Mouse (Mus musculus) midbrain, embryonic 14.5 days (tissue): ENCODE results near the gene Mtf1. TPM values are rescaled to one million over a fixed set of nuclear protein-coding genes. Genes with fewer than 3 reads are reported as not detected.

Experiments
- ATAC-seq: fragments of 200-750 bp; cut with Nextera tagmentation; 2 replicates; pipeline ENCODE4 v1.8.0; 2017; ENCODE audit warnings: moderate number of reproducible peaks, moderate library complexity; ENCODE audit not compliant: low FRiP score, low TSS enrichment
- DNase-seq: peaks from one replicate; pipeline ENCODE4 v3.0.0-alpha.2; 2015
- H3K27ac ChIP-seq: fragments of 300-500 bp; sonication (generic); replicated peaks from 2 replicates; pipeline ENCODE4 v1.5.1; 2014; ENCODE audit warnings: mild to moderate bottlenecking, low read depth, low read length, moderate library complexity
- H3K27me3 ChIP-seq: fragments of 300-500 bp; sonication (generic); 2 replicates; pipeline ENCODE4 v1.6.1; 2014; ENCODE audit warnings: low read length, control low read depth, mixed read lengths; ENCODE audit not compliant: control insufficient read depth, insufficient read depth
- H3K36me3 ChIP-seq: fragments of 300-500 bp; sonication (generic); 2 replicates; pipeline ENCODE4 v1.6.1; 2014; ENCODE audit warnings: low read length, control low read depth; ENCODE audit not compliant: control insufficient read depth, insufficient read depth
- H3K4me1 ChIP-seq: fragments of 300-500 bp; sonication (generic); 2 replicates; pipeline ENCODE4 v1.6.1; 2014; ENCODE audit warnings: mild to moderate bottlenecking, antibody characterized with exemption, low read length, control low read depth; ENCODE audit not compliant: control insufficient read depth, insufficient read depth
- H3K4me2 ChIP-seq: fragments of 300-500 bp; sonication (generic); 2 replicates; pipeline ENCODE4 v1.6.1; 2014; ENCODE audit warnings: mild to moderate bottlenecking, low read length, moderate library complexity
- H3K4me3 ChIP-seq: fragments of 300-500 bp; sonication (generic); replicated peaks from 2 replicates; pipeline ENCODE4 v1.5.1; 2014; ENCODE audit warnings: low read depth, low read length
- H3K9ac ChIP-seq: fragments of 300-500 bp; sonication (generic); replicated peaks from 2 replicates; pipeline ENCODE4 v1.6.1; 2014; ENCODE audit warnings: mild to moderate bottlenecking, low read length, moderate library complexity
- H3K9me3 ChIP-seq: fragments of 300-500 bp; sonication (generic); 2 replicates; pipeline ENCODE4 v1.6.1; 2016; ENCODE audit warnings: low read length, control low read depth, mixed read lengths; ENCODE audit not compliant: control insufficient read depth
- WGBS: fragments of 180-500 bp; shearing (Covaris S2); extraction: QIAGEN DNeasy Blood & Tissue Kit; methylation state at CpG from one replicate; pipeline ENCODE4 v1.1.7; 2014; 5-methylcytosine and 5-hydroxymethylcytosine counted together
- polyA plus RNA-seq: library from polyadenylated mRNA; unstranded; fragments of >200 nt; fragmentation: Nextera tagmentation; extraction: Ambion mirVana; gene quantifications from 2 replicates; pipeline ENCODE4 v1.2.1, GENCODE M21; 2014

The Mtf1 gene
- 11.4 and 13.4 TPM in 2 replicates for polyA plus RNA-seq

GRCm38 (mm10) chr4:124801552-124802308 lies at the start of gene Mtf1:
Mtf1 (plus strand) TSS chr4:124802104.
- H3K4me3 ChIP-seq = peak within 1 kb of the TSS; percentile 88
- H3K4me2 ChIP-seq = peak within 1 kb of the TSS; percentile 90
- DNase-seq = peak; percentile 97
- peak within 1 kb of the TSS; percentile 94 for H3K27ac ChIP-seq
- no peaks in the 10 kb centered on the region for H3K27me3 ChIP-seq
- peaks cover 43% of the 10 kb centered on the region for H3K36me3 ChIP-seq
- H3K9ac ChIP-seq = peak within 1 kb of the TSS; percentile 86
- peaks cover 11% of the 10 kb centered on the region for H3K4me1 ChIP-seq
- ATAC-seq = peak; percentile 81
- no peaks in the 10 kb centered on the region for H3K9me3 ChIP-seq
- WGBS = 2% methylated on average over 21 of the region's 21 CpGs

GRCm38 (mm10) chr4:124752281-124753199 lies 49.4 kb upstream of the Mtf1 start:
- Histone ChIP-seq H3K9me3 (no peaks in the 10 kb centered on the region), H3K36me3 (peaks cover 13% of the 10 kb centered on the region; the same call in 1 of the 2 replicates), H3K4me1 (peaks cover 9% of the 10 kb centered on the region), H3K27me3 (no peaks in the 10 kb centered on the region), H3K4me2 (peak overlapping the region; percentile 98), H3K4me3 (peak overlapping the region; percentile 73), H3K9ac (peak overlapping the region; percentile 71), H3K27ac (no peak overlapping the region)
- ATAC-seq (no peak), DNase-seq (no peak)
- 15% methylated on average over 15 of the region's 15 CpGs for WGBS

- Histone ChIP-seq H3K27me3 (no peaks in the 10 kb centered on the region), H3K4me2 (no peak overlapping the region), H3K9me3 (no peaks in the 10 kb centered on the region), H3K4me1 (peaks cover 9% of the 10 kb centered on the region), H3K27ac (no peak overlapping the region), H3K36me3 (no peaks in the 10 kb centered on the region), H3K9ac (0 out of 2 replicates have a peak overlapping the region, but pooled peaks have one; percentile 6), H3K4me3 (no peak overlapping the region)
- no peak for ATAC-seq
- no peak for DNase-seq
- WGBS = 72% methylated on average over 7 of the region's 7 CpGs
These were observed 46.4 kb upstream of the Mtf1 start for GRCm38 (mm10) chr4:124755526-124755925.

GRCm38 (mm10) chr4:124759305-124759811 lies 42.5 kb upstream of the Mtf1 start:
- ATAC-seq (no peak), DNase-seq (no peak)
- Histone ChIP-seq H3K27me3 (no peaks in the 10 kb centered on the region), H3K4me2 (no peak overlapping the region), H3K9me3 (no peaks in the 10 kb centered on the region), H3K4me3 (no peak overlapping the region), H3K27ac (no peak overlapping the region), H3K36me3 (no peaks in the 10 kb centered on the region), H3K4me1 (no peaks in the 10 kb centered on the region), H3K9ac (no peak overlapping the region)
- 90% methylated on average over 7 of the region's 7 CpGs for WGBS

GRCm38 (mm10) chr4:124761201-124761600 lies 40.7 kb upstream of the Mtf1 start:
- H3K36me3 ChIP-seq = no peaks in the 10 kb centered on the region
- H3K9me3 ChIP-seq = no peaks in the 10 kb centered on the region
- ATAC-seq = no peak
- WGBS = 66% methylated on average over 1 of the region's 1 CpGs
- no peak for DNase-seq
- H3K4me1 ChIP-seq = no peaks in the 10 kb centered on the region
- H3K4me3 ChIP-seq = no peak overlapping the region
- no peak overlapping the region for H3K9ac ChIP-seq
- H3K4me2 ChIP-seq = no peak overlapping the region
- H3K27me3 ChIP-seq = no peaks in the 10 kb centered on the region
- no peak overlapping the region for H3K27ac ChIP-seq

- ATAC-seq = no peak
- no peaks in the 10 kb centered on the region for H3K9me3 ChIP-seq
- H3K4me2 ChIP-seq = no peak overlapping the region
- WGBS = 89% methylated on average over 6 of the region's 6 CpGs
- no peak overlapping the region for H3K9ac ChIP-seq
- no peaks in the 10 kb centered on the region for H3K4me1 ChIP-seq
- no peak for DNase-seq
- no peak overlapping the region for H3K27ac ChIP-seq
- H3K4me3 ChIP-seq = no peak overlapping the region
- H3K27me3 ChIP-seq = no peaks in the 10 kb centered on the region
- H3K36me3 ChIP-seq = no peaks in the 10 kb centered on the region
These were observed 38.9 kb upstream of the Mtf1 start for GRCm38 (mm10) chr4:124762858-124763452.

GRCm38 (mm10) chr4:124765802-124766565 lies 35.9 kb upstream of the Mtf1 start:
- no peak overlapping the region for H3K4me3 ChIP-seq
- H3K27ac ChIP-seq = no peak overlapping the region
- H3K27me3 ChIP-seq = no peaks in the 10 kb centered on the region
- WGBS = 92% methylated on average over 23 of the region's 23 CpGs
- H3K4me1 ChIP-seq = no peaks in the 10 kb centered on the region
- H3K9ac ChIP-seq = no peak overlapping the region
- H3K36me3 ChIP-seq = no peaks in the 10 kb centered on the region
- H3K4me2 ChIP-seq = no peak overlapping the region
- DNase-seq (no peak), ATAC-seq (no peak)
- no peaks in the 10 kb centered on the region for H3K9me3 ChIP-seq

GRCm38 (mm10) chr4:124766566-124766940 lies 35.4 kb upstream of the Mtf1 start:
- no peak for ATAC-seq

More at GRCm38 (mm10) chr4:124766566-124766940, 35.4 kb upstream of the Mtf1 start:
- no peak overlapping the region for H3K9ac ChIP-seq
- H3K27ac ChIP-seq = no peak overlapping the region
- WGBS = 92% methylated on average over 2 of the region's 2 CpGs
- H3K4me3 ChIP-seq = no peak overlapping the region
- H3K27me3 ChIP-seq = no peaks in the 10 kb centered on the region
- no peaks in the 10 kb centered on the region for H3K9me3 ChIP-seq
- no peak overlapping the region for H3K4me2 ChIP-seq
- DNase-seq = no peak
- H3K4me1 ChIP-seq = no peaks in the 10 kb centered on the region
- no peaks in the 10 kb centered on the region for H3K36me3 ChIP-seq
